Mouse (Mus musculus): ENCODE results near the gene Pabpc4. TPM values are rescaled to one million over a fixed set of nuclear protein-coding genes. Genes with fewer than 3 reads are reported as not detected.
A peak's percentile ranks its signal among the peaks of the same experiment; 100 is the strongest.
"Not testable (repeated sequence)": the region's sequence is repeated elsewhere in the genome, so short reads cannot be mapped to it uniquely, and the experiment has no call there.

The Pabpc4 gene
- polyA plus RNA-seq, 1 experiment = 151 TPM

- Histone ChIP-seq H3K4me3 (ENCODE audit: insufficient read depth, low read length) (peak overlapping the region; percentile 95), H3K27ac (ENCODE audit: insufficient read depth, low read length) (no peak overlapping the region), H3K4me1 (ENCODE audit: control insufficient read depth, insufficient read depth, low read length) (peaks cover 11% of the 10 kb centered on the region)
- TF ChIP-seq CTCF (IDR thresholded peaks at IDR 0.05; ENCODE audit: borderline replicate concordance, insufficient read depth, low read length) (no peak), POLR2A (IDR thresholded peaks at IDR 0.05; ENCODE audit: low read depth, low read length) (no peak)
Measured at GRCm38 (mm10) chr4:123284731-123285624, 22.8 kb downstream of the Pabpc4 start.

- H3K4me3 ChIP-seq (ENCODE audit: insufficient read depth, low read length) = no peak overlapping the region
- TF ChIP-seq CTCF (IDR thresholded peaks at IDR 0.05; ENCODE audit: borderline replicate concordance, insufficient read depth, low read length) = no peak
- no peak for TF ChIP-seq POLR2A (IDR thresholded peaks at IDR 0.05; ENCODE audit: low read depth, low read length)
- H3K4me1 ChIP-seq (ENCODE audit: control insufficient read depth, insufficient read depth, low read length) = peaks cover 11% of the 10 kb centered on the region
- H3K27ac ChIP-seq (ENCODE audit: insufficient read depth, low read length) = no peak overlapping the region
Measured at GRCm38 (mm10) chr4:123286790-123287189, 24.6 kb downstream of the Pabpc4 start.

GRCm38 (mm10) chr4:123289038-123289437 is 26.9 kb downstream of the Pabpc4 start:
- TF ChIP-seq CTCF (IDR thresholded peaks at IDR 0.05; ENCODE audit: borderline replicate concordance, insufficient read depth, low read length) = no peak
- no peak overlapping the region for H3K27ac ChIP-seq (ENCODE audit: insufficient read depth, low read length)
- H3K4me1 ChIP-seq (ENCODE audit: control insufficient read depth, insufficient read depth, low read length) = peaks cover 11% of the 10 kb centered on the region
- no peak overlapping the region for H3K4me3 ChIP-seq (ENCODE audit: insufficient read depth, low read length)

DNA sequence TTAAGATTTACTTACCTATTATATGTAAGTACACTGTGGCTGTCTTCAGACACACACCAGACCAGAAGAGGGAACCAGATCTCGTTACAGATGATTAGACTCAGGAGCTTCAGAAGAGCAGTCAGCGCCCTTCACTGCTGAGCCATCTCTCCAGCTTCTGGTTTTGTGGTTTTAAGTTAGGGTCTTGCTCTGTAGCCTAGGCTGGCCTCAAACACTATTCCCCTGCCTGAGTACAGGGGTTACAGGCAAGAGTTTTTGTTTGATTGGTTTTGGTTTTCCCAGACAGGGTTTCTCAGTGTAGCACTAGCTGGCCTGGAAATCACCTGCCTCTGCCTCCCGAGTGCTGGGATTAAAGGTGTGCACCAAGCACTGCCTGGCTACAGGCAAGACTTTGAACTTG is 30.2 kb downstream of the Pabpc4 start:
- no peak overlapping the region for H3K4me3 ChIP-seq (ENCODE audit: insufficient read depth, low read length)
- no peak for TF ChIP-seq POLR2A (IDR thresholded peaks at IDR 0.05; ENCODE audit: low read depth, low read length)
- 0 out of 2 replicates have a peak, but pooled peaks cover 2% of the 10 kb centered on the region for H3K4me1 ChIP-seq (ENCODE audit: control insufficient read depth, insufficient read depth, low read length)
- H3K27ac ChIP-seq (ENCODE audit: insufficient read depth, low read length) = no peak overlapping the region

DNA sequence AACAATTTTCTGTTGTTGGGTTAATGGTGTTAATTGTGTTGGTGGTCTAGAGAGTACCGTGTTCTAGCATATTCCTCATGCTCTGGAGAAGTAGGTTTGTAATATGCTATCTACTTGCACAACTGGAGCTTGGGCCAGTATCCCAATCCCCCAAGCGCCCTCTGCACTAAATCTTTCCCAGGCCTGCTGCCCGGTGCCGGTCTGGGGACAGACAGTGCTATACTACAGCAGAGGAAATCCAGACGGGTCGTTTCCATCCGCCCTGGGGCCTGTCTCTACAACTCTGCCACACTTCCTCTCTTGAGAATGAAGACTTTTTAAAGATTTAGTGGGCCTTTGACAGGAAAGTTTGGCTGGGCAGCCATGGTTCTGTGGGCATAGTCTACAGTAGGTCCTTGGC is 30.8 kb downstream of the Pabpc4 start:
- Histone ChIP-seq H3K4me1 (ENCODE audit: control insufficient read depth, insufficient read depth, low read length) (no peaks in the 10 kb centered on the region), H3K4me3 (ENCODE audit: insufficient read depth, low read length) (no peak overlapping the region), H3K27ac (ENCODE audit: insufficient read depth, low read length) (no peak overlapping the region)
- TF ChIP-seq CTCF (IDR thresholded peaks at IDR 0.05; ENCODE audit: borderline replicate concordance, insufficient read depth, low read length) (no peak), POLR2A (IDR thresholded peaks at IDR 0.05; ENCODE audit: low read depth, low read length) (no peak)

DNA sequence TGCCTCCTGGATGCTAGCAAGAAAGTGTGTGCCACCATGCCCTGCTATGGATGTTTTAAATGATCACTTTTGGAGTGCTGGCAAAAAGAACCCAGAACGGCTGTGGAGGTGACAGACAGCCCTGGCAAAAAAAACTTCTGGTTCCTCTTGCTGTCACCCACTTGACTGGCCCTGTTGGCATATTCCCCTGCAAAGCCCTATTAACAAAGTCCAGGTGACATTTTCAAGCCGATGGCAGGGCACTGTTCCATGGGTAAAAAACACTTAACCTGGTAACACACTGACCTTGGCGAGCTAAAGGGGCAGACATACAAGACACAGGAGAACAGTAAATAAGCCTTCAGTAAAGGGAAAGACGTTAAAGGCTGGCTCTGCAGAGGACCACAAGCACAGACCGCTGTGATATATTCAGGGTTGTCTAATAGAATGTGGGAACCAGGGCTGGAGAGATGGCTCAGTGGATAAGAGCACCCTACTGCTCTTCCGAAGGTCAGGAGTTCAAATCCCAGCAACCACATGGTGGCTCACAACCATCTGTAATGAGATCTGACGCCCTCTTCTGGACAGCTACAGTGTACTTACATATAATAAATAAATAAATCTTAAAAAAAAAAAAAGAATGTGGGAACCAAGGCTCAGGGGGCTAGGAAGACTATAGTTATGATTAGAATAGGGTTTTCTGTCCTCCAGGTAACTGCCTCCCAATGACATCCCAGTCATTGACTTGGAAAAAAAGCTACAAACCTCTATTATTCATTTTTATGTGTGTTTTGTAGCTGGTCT is 31.7 kb downstream of the Pabpc4 start:
- no peak for TF ChIP-seq CTCF (IDR thresholded peaks at IDR 0.05; ENCODE audit: borderline replicate concordance, insufficient read depth, low read length)
- no peak for TF ChIP-seq POLR2A (IDR thresholded peaks at IDR 0.05; ENCODE audit: low read depth, low read length)
- H3K27ac ChIP-seq (ENCODE audit: insufficient read depth, low read length) = no peak overlapping the region
- H3K4me1 ChIP-seq (ENCODE audit: control insufficient read depth, insufficient read depth, low read length) = no peaks in the 10 kb centered on the region
- H3K4me3 ChIP-seq (ENCODE audit: insufficient read depth, low read length) = no peak overlapping the region

- H3K4me3 ChIP-seq (ENCODE audit: insufficient read depth, low read length); H3K27ac ChIP-seq (ENCODE audit: insufficient read depth, low read length); H3K4me1 ChIP-seq (ENCODE audit: control insufficient read depth, insufficient read depth, low read length): not testable (repeated sequence)
Measured at GRCm38 (mm10) chr4:123295026-123295425, 32.9 kb downstream of the Pabpc4 start.

GRCm38 (mm10) chr4:123295516-123296147 is 33.5 kb downstream of the Pabpc4 start:
- Histone ChIP-seq H3K4me3 (ENCODE audit: insufficient read depth, low read length) (no peak overlapping the region), H3K4me1 (ENCODE audit: control insufficient read depth, insufficient read depth, low read length) (no peaks in the 10 kb centered on the region), H3K27ac (ENCODE audit: insufficient read depth, low read length) (no peak overlapping the region)
- no peak for TF ChIP-seq CTCF (IDR thresholded peaks at IDR 0.05; ENCODE audit: borderline replicate concordance, insufficient read depth, low read length)
- TF ChIP-seq POLR2A (IDR thresholded peaks at IDR 0.05; ENCODE audit: low read depth, low read length) = no peak

- TF ChIP-seq CTCF (IDR thresholded peaks at IDR 0.05; ENCODE audit: borderline replicate concordance, insufficient read depth, low read length) (no peak), POLR2A (IDR thresholded peaks at IDR 0.05; ENCODE audit: low read depth, low read length) (no peak)
- no peak overlapping the region for H3K27ac ChIP-seq (ENCODE audit: insufficient read depth, low read length)
- no peak overlapping the region for H3K4me3 ChIP-seq (ENCODE audit: insufficient read depth, low read length)
- no peaks in the 10 kb centered on the region for H3K4me1 ChIP-seq (ENCODE audit: control insufficient read depth, insufficient read depth, low read length)
Measured at GRCm38 (mm10) chr4:123296148-123296534, 34.0 kb downstream of the Pabpc4 start.

Data from embryonic fibroblast, embryonic 13.5 days (primary cell).